14 mouse cellular contexts compared by ENCODE assay signal in genomic region chr1:87180896-87181295, GRCm38 (mm10). TPM values are rescaled to one million over a fixed set of nuclear protein-coding genes. Genes with fewer than 3 reads are reported as not detected.
A peak's percentile ranks its signal among the peaks of the same experiment; 100 is the strongest.
DNase-seq lines count a peak whose midpoint lies in the region; ATAC-seq and TF ChIP-seq lines count a peak whose summit lies in the region.
"Had no signal": no experiment of that assay in that cellular context is flagged by ENCODE, and none has a peak within 500 bp of the region (broad histone marks: within the 10 kb centered on the region; RNA-seq: fewer than 3 reads in every experiment).

No protein-coding gene starts in this region.

- H3K4me2 ChIP-seq in myocyte (ENCODE audit: low read depth): peak overlapping the region; percentile 59
- no peak overlapping the region for H3K4me2 ChIP-seq in liver, embryonic 12.5 days
- H3K4me2 ChIP-seq: hindbrain, embryonic 15.5 days had no signal

- peak; percentile 86 for DNase-seq in Patski (ENCODE audit: low read depth, low spot score)
- DNase-seq in cerebellum, adult 2 months: no peak
- no peak for DNase-seq in left cerebral cortex, postnatal 4 days
- DNase-seq: cerebellum, postnatal 36 days; kidney, adult 9 months had no signal

- no peaks in the 10 kb centered on the region for H3K9me3 ChIP-seq in liver, embryonic 12.5 days (replicated peaks)
- H3K9me3 ChIP-seq: hindbrain, embryonic 15.5 days; limb, embryonic 10.5 days had no signal

- H3K27ac ChIP-seq in brown adipose tissue, adult 24 weeks (replicated peaks; ENCODE audit: low read depth, low read length): 0 out of 2 replicates have a peak overlapping the region, but pooled peaks have one; percentile 8
- no peak overlapping the region for H3K27ac ChIP-seq in cerebellum, adult 2 months (ENCODE audit: insufficient read depth, low read length)
- no peak overlapping the region for H3K27ac ChIP-seq in liver, embryonic 12.5 days
- H3K27ac ChIP-seq: hindbrain, embryonic 15.5 days; limb, embryonic 10.5 days had no signal

- intact Hi-C loops in left cerebral cortex, postnatal 4 days (cut with DNase I): loop anchor here (5.0 to 10.0 kb wide), 2 partner anchors 139 to 516 kb away; no protein-coding TSS in a partner anchor

- H3K4me3 ChIP-seq in brown adipose tissue, adult 24 weeks (ENCODE audit: insufficient read depth, low read depth, low read length): no peak overlapping the region
- no peak overlapping the region for H3K4me3 ChIP-seq in myocyte
- no peak overlapping the region for H3K4me3 ChIP-seq in cerebellum, adult 2 months (replicated peaks; ENCODE audit: insufficient read depth, low read depth, low read length)
- H3K4me3 ChIP-seq in liver, embryonic 12.5 days: no peak overlapping the region
- H3K4me3 ChIP-seq: hindbrain, embryonic 15.5 days; limb, embryonic 10.5 days had no signal

- no peaks in the 10 kb centered on the region for H3K4me1 ChIP-seq in brown adipose tissue, adult 24 weeks (ENCODE audit: control insufficient read depth, insufficient read depth, insufficient read length, low read length)
- H3K4me1 ChIP-seq in cerebellum, adult 2 months (ENCODE audit: control insufficient read depth, insufficient read depth, low read length): no peaks in the 10 kb centered on the region
- 0 out of 2 replicates have a peak, but pooled peaks cover 3% of the 10 kb centered on the region for H3K4me1 ChIP-seq in liver, embryonic 12.5 days

- no peaks in the 10 kb centered on the region for H3K79me2 ChIP-seq in myocyte (ENCODE audit: control insufficient read depth, insufficient read depth)

- peak; percentile 11 for TF ChIP-seq POLR2A in myocyte (IDR thresholded peaks at IDR 0.05; ENCODE audit: insufficient read length, low read depth)
- TF ChIP-seq POLR2A in cerebellum, adult 2 months (IDR thresholded peaks at IDR 0.05; ENCODE audit: borderline replicate concordance, insufficient read depth, low read length): no peak

- no peaks in the 10 kb centered on the region for H3K27me3 ChIP-seq in Patski
- no peaks in the 10 kb centered on the region for H3K27me3 ChIP-seq in myocyte (ENCODE audit: control insufficient read depth, insufficient read depth, insufficient read length)
- H3K27me3 ChIP-seq in cerebellum, adult 2 months (ENCODE audit: control insufficient read depth, insufficient read depth, low read length): no peaks in the 10 kb centered on the region
- peaks cover 71% of the 10 kb centered on the region for H3K27me3 ChIP-seq in liver, embryonic 12.5 days (replicated peaks)

- CTCF ChIA-PET in Patski (lab: Charles Lee): no interaction called here

- ATAC-seq in CD4-positive, CD25-positive, alpha-beta regulatory T cell, adult 4 months: peak; percentile 85
- peak; percentile 59 for ATAC-seq in Patski
- ATAC-seq in liver, embryonic 12.5 days: no peak

- no peak for TF ChIP-seq CTCF in Patski (IDR thresholded peaks at IDR 0.05)
- TF ChIP-seq CTCF in cerebellum, adult 2 months (IDR thresholded peaks at IDR 0.05; ENCODE audit: borderline replicate concordance, insufficient read depth, low read depth, low read length): no peak

- POLR2A ChIA-PET in Patski (lab: Charles Lee): no interaction called here

- in situ Hi-C loops in Patski (cut with MboI; ENCODE audit: low pct_unique_long_range_greater_than_20kb): loop anchor here (10.0 kb wide), 1 partner anchor 566 kb away; no protein-coding TSS in a partner anchor

- 69% methylated on average over 5 of the region's 5 CpGs for WGBS in cerebellum, adult 2 months
- WGBS in liver, embryonic 12.5 days (ENCODE audit: insufficient replicate concordance): 26% methylated on average over 5 of the region's 5 CpGs

- no peak overlapping the region for H3K9ac ChIP-seq in liver, embryonic 12.5 days
- H3K9ac ChIP-seq: hindbrain, embryonic 15.5 days had no signal

- no peaks in the 10 kb centered on the region for H3K36me3 ChIP-seq in myocyte (ENCODE audit: control insufficient read depth, insufficient read depth)
- H3K36me3 ChIP-seq in liver, embryonic 12.5 days: no peaks in the 10 kb centered on the region
- H3K36me3 ChIP-seq: hindbrain, embryonic 15.5 days; limb, embryonic 10.5 days had no signal

- no peak overlapping the region for H3ac ChIP-seq in myocyte (ENCODE audit: control insufficient read depth, insufficient read length)

TF ChIP-seq in myocyte, 11 proteins besides CTCF, POLR2A, EP300 and RAD21:
- peak in 1 of 3 experiments; percentile 40 for TF ChIP-seq MYOD1 (IDR thresholded peaks at IDR 0.05; ENCODE audit: control insufficient read depth in 1 of 3, insufficient read length in 2 of 3, low read depth in 2 of 3)
- no peak for TF ChIP-seq TCF3 (IDR thresholded peaks at IDR 0.05; ENCODE audit: insufficient read length, low read depth)
- peak; percentile 85 for TF ChIP-seq CEBPB (IDR thresholded peaks at IDR 0.05; ENCODE audit: insufficient read depth, poor library complexity, severe bottlenecking)
- TF ChIP-seq E2F4 (IDR thresholded peaks at IDR 0.05; ENCODE audit: insufficient read depth): no peak

RNA-seq across cellular contexts. Expression of gene Prss56, which starts 2.2 kb away (rescaled TPM):
- polyA plus RNA-seq in CD4-positive, CD25-positive, alpha-beta regulatory T cell, adult 4 months (2017; shearing (Covaris generic)): not detected
- polyA plus RNA-seq in Patski (2021) (0.06 TPM), myocyte (2012; fragmentation: generic; extraction: Trizol) (0.16 TPM)
- polyA plus RNA-seq in brown adipose tissue, adult 24 weeks (2012; ENCODE audit: insufficient read depth, insufficient read length, missing spikeins): not detected in 2 replicates
- polyA plus RNA-seq in cerebellum, adult 2 months (2012; rRNA removed): 0.10 TPM in 2 replicates
- polyA plus RNA-seq in liver, embryonic 12.5 days (2016; fragmentation: Nextera tagmentation; extraction: Ambion mirVana): not detected in 2 replicates
- under 1 TPM; 0.16 to 0.40 TPM for total RNA-seq in left cerebral cortex, postnatal 4 days (2021)
- polyA plus RNA-seq: heart, postnatal 0 days; limb, embryonic 10.5 days; liver, embryonic 16.5 days had no signal

RNA-seq across cellular contexts. Expression of gene Chrnd, which starts 9.5 kb away (rescaled TPM):
- not detected for polyA plus RNA-seq in CD4-positive, CD25-positive, alpha-beta regulatory T cell, adult 4 months (2017; shearing (Covaris generic))
- polyA plus RNA-seq in Patski (2021) (not detected), myocyte (2012; fragmentation: generic; extraction: Trizol) (208 TPM)
- polyA plus RNA-seq in brown adipose tissue, adult 24 weeks (2012; ENCODE audit: insufficient read depth, insufficient read length, missing spikeins): not detected in 2 replicates
- not detected in 2 replicates for polyA plus RNA-seq in cerebellum, adult 2 months (2012; rRNA removed)
- 0.07 TPM in 1 of 2 replicates, not detected in the other for polyA plus RNA-seq in liver, embryonic 12.5 days (2016; fragmentation: Nextera tagmentation; extraction: Ambion mirVana)
- not detected for total RNA-seq in left cerebral cortex, postnatal 4 days (2021)
- total RNA-seq: layer of hippocampus, postnatal 14 days had no signal
- polyA plus RNA-seq: heart, postnatal 0 days; hindbrain, embryonic 15.5 days had no signal

RNA-seq across cellular contexts. Expression of gene Chrng, which starts 23.6 kb away (rescaled TPM):
- under 1 TPM in 1 of 2 experiments, not detected in 1; 0.30 TPM for polyA plus RNA-seq in CD4-positive, CD25-positive, alpha-beta regulatory T cell, adult 4 months (2017; shearing (Covaris generic))
- polyA plus RNA-seq in Patski (2021) (not detected), myocyte (2012; fragmentation: generic; extraction: Trizol) (376 TPM)
- polyA plus RNA-seq in brown adipose tissue, adult 24 weeks (2012; ENCODE audit: insufficient read depth, insufficient read length, missing spikeins): not detected in 2 replicates
- polyA plus RNA-seq in cerebellum, adult 2 months (2012; rRNA removed): not detected in 2 replicates
- polyA plus RNA-seq in liver, embryonic 12.5 days (2016; fragmentation: Nextera tagmentation; extraction: Ambion mirVana): 0.52 and 0.54 TPM in 2 replicates
- total RNA-seq in left cerebral cortex, postnatal 4 days (2021): not detected
- total RNA-seq: layer of hippocampus, postnatal 14 days had no signal

RNA-seq across cellular contexts. Expression of gene Ecel1, which starts 24.6 kb away (rescaled TPM):
- polyA plus RNA-seq in CD4-positive, CD25-positive, alpha-beta regulatory T cell, adult 4 months (2017; shearing (Covaris generic)): under 1 TPM; 0.51 to 0.54 TPM
- 0.45 TPM for polyA plus RNA-seq in Patski (2021)
- polyA plus RNA-seq in brown adipose tissue, adult 24 weeks (2012; ENCODE audit: insufficient read depth, insufficient read length, missing spikeins): not detected in 2 replicates
- polyA plus RNA-seq in myocyte (2012; fragmentation: generic; extraction: Trizol): 0.06 TPM
- 15.5 and 16.0 TPM in 2 replicates for polyA plus RNA-seq in cerebellum, adult 2 months (2012; rRNA removed)
- 0.12 and 0.35 TPM in 2 replicates for polyA plus RNA-seq in liver, embryonic 12.5 days (2016; fragmentation: Nextera tagmentation; extraction: Ambion mirVana)
- 10 to 100 TPM in 1 of 2 experiments, 1 to 10 TPM in 1; 3.4 to 11.8 TPM for total RNA-seq in left cerebral cortex, postnatal 4 days (2021)

RNA-seq across cellular contexts. Expression of gene Eif4e2, which starts 32.8 kb away (rescaled TPM):
- polyA plus RNA-seq in CD4-positive, CD25-positive, alpha-beta regulatory T cell, adult 4 months (2017; shearing (Covaris generic)): 100 to 1,000 TPM; 101 to 133 TPM
- 136 TPM for polyA plus RNA-seq in Patski (2021)
- polyA plus RNA-seq in brown adipose tissue, adult 24 weeks (2012; ENCODE audit: insufficient read depth, insufficient read length, missing spikeins): 77.7 and 83.0 TPM in 2 replicates
- 221 TPM for polyA plus RNA-seq in myocyte (2012; fragmentation: generic; extraction: Trizol)
- polyA plus RNA-seq in cerebellum, adult 2 months (2012; rRNA removed): 51.4 and 56.2 TPM in 2 replicates
- 114 and 117 TPM in 2 replicates for polyA plus RNA-seq in liver, embryonic 12.5 days (2016; fragmentation: Nextera tagmentation; extraction: Ambion mirVana)
- total RNA-seq in left cerebral cortex, postnatal 4 days (2021): 10 to 100 TPM; 92.6 to 92.8 TPM

Comparison
In these comparisons a context has a peak if more than half of its experiments do, and no peak if none do; other contexts are left out.
1. RNA of gene Chrnd, which starts 9.5 kb away (polyA plus RNA-seq): 208 TPM in myocyte (single experiment); not detected in CD4-positive, CD25-positive, alpha-beta regulatory T cell, adult 4 months, not detected in Patski (single experiment), not detected in brown adipose tissue, adult 24 weeks, not detected in cerebellum, adult 2 months and 0.07 TPM in liver, embryonic 12.5 days; every median in the first group is over 100 times any median in the second.
2. RNA of gene Chrng, which starts 23.6 kb away (polyA plus RNA-seq): 376 TPM in myocyte (single experiment); 0.52 to 0.54 TPM in liver, embryonic 12.5 days, 0.30 TPM in CD4-positive, CD25-positive, alpha-beta regulatory T cell, adult 4 months, not detected in Patski (single experiment), not detected in brown adipose tissue, adult 24 weeks and not detected in cerebellum, adult 2 months; every median in the first group is over 100 times any median in the second.